Mouse (Mus musculus) right cerebral cortex, postnatal 4 days (tissue): ENCODE measurements around the gene Esyt1.

Experiments used
- DNase-seq: peaks from one replicate; pipeline ENCODE4 v3.0.0-alpha.2; 2022

Gene Esyt1

DNA sequence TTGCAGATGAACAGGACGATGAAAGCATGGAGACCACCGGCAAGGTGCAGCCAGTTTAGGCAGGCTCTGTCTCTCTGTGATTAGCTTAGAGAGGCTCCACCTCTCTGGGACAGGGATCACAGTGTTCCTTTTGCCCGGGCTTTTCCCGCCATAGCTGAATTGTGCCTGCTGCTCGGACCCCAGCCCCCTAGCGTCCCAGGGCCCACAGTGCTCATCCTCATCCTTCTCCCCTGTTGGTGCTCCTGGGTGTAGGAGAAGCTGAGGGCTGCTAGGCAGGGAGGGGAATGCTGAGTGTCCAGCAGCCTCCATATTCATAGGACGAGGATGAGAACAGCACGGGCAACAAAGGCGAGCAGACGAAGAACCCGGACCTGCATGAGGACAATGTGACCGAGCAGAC lies 51.3 kb downstream of the Esyt1 start:
- no peak for DNase-seq

DNA sequence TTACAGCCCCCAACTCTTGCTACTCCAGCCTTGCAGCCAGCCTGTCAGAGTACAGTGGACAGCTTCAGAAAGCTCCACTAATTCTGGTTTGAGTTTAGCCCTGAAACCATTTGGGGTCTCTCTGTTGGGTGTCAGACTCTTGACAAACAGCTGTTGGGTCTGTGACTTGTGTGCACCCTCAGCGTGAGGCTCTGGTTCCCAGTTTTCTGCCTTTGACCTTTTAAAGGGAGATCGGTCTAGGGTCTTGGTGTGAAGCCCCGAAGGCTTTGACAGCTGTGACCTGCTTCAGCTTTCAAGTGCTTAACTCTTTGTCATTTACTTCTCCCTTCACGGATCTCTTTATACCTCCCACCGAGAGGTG lies 65.4 kb downstream of the Esyt1 start:
- DNase-seq = no peak
